Mouse (Mus musculus): ENCODE results near the gene Speer4a. TPM values are rescaled to one million over a fixed set of nuclear protein-coding genes. Genes with fewer than 3 reads are reported as not detected.
"Not testable (repeated sequence)": the region's sequence is repeated elsewhere in the genome, so short reads cannot be mapped to it uniquely, and the experiment has no call there.

The Speer4a gene
- not detected for total RNA-seq (2018; cell fraction: chromatin; rRNA removed)
- total RNA-seq (2018; cell fraction: cytosol; rRNA removed), result not detected
- total RNA-seq (2018; cell fraction: nucleus; rRNA removed), result not detected
- polyA plus RNA-seq (2018), result not detected in 3 replicates

GRCm38 (mm10) chr5:26039458-26039857 lies at the start of gene Speer4a:
Speer4a (minus strand) TSS chr5:26039558.
- H3K4me3 ChIP-seq (ENCODE audit: inconsistent target); H3K79me2 ChIP-seq (ENCODE audit: inconsistent target); H3K27ac ChIP-seq; H3K36me3 ChIP-seq (ENCODE audit: inconsistent target): not testable (repeated sequence)
- WGBS (ENCODE audit: missing documents), result 58% methylated on average over 2 of the region's 2 CpGs

GRCm38 (mm10) chr5:26079023-26079422 lies 39.7 kb upstream of the Speer4a start:
- H3K4me3 ChIP-seq (ENCODE audit: inconsistent target); H3K36me3 ChIP-seq (ENCODE audit: inconsistent target); H3K79me2 ChIP-seq (ENCODE audit: inconsistent target); H3K27ac ChIP-seq: not testable (repeated sequence)

- no peak overlapping the region for H3K4me3 ChIP-seq (ENCODE audit: inconsistent target)
- no peak overlapping the region for H3K27ac ChIP-seq
- H3K79me2 ChIP-seq (ENCODE audit: inconsistent target), result no peaks in the 10 kb centered on the region
- H3K36me3 ChIP-seq (ENCODE audit: inconsistent target), result no peaks in the 10 kb centered on the region
- 85% methylated on average over 24 of the region's 24 CpGs for WGBS (ENCODE audit: missing documents)
Observed at GRCm38 (mm10) chr5:26070716-26071115, 31.4 kb upstream of the Speer4a start.

GRCm38 (mm10) chr5:26058481-26058880 lies 19.1 kb upstream of the Speer4a start, which contains the start of gene Gm7347:
Gm7347 (minus strand) TSS chr5:26058581.
- no CpG with 5 or more reads among the region's 2 CpGs for WGBS (ENCODE audit: missing documents)
- not testable (repeated sequence) for H3K36me3 ChIP-seq (ENCODE audit: inconsistent target); H3K79me2 ChIP-seq (ENCODE audit: inconsistent target)

GRCm38 (mm10) chr5:26022816-26023215 lies 16.5 kb downstream of the Speer4a start, which contains the start of gene Gm5862:
Gm5862 (minus strand) TSS chr5:26022916.
- not testable (repeated sequence) for H3K4me3 ChIP-seq (ENCODE audit: inconsistent target); H3K79me2 ChIP-seq (ENCODE audit: inconsistent target); H3K27ac ChIP-seq; H3K36me3 ChIP-seq (ENCODE audit: inconsistent target)
- no CpG with 5 or more reads among the region's 3 CpGs for WGBS (ENCODE audit: missing documents)

More at GRCm38 (mm10) chr5:26058481-26058880, 19.1 kb upstream of the Speer4a start, which contains the start of gene Gm7347:
- H3K4me3 ChIP-seq (ENCODE audit: inconsistent target); H3K27ac ChIP-seq: not testable (repeated sequence)

GRCm38 (mm10) chr5:26007697-26008096 lies 31.7 kb downstream of the Speer4a start:
- not testable (repeated sequence) for H3K79me2 ChIP-seq (ENCODE audit: inconsistent target); H3K27ac ChIP-seq; H3K4me3 ChIP-seq (ENCODE audit: inconsistent target); H3K36me3 ChIP-seq (ENCODE audit: inconsistent target)
- 48% methylated on average over 3 of the region's 7 CpGs for WGBS (ENCODE audit: missing documents)

- H3K27ac ChIP-seq; H3K4me3 ChIP-seq (ENCODE audit: inconsistent target); H3K79me2 ChIP-seq (ENCODE audit: inconsistent target); H3K36me3 ChIP-seq (ENCODE audit: inconsistent target): not testable (repeated sequence)
- WGBS (ENCODE audit: missing documents), result 26% methylated on average over 37 of the region's 45 CpGs
Observed at GRCm38 (mm10) chr5:26006937-26007695, 32.2 kb downstream of the Speer4a start.

GRCm38 (mm10) chr5:26004698-26005097 lies 34.7 kb downstream of the Speer4a start, which contains the start of gene Gm1979:
Gm1979 (minus strand) TSS chr5:26004798.
- WGBS (ENCODE audit: missing documents), result no CpG with 5 or more reads among the region's 2 CpGs
- not testable (repeated sequence) for H3K79me2 ChIP-seq (ENCODE audit: inconsistent target); H3K36me3 ChIP-seq (ENCODE audit: inconsistent target); H3K4me3 ChIP-seq (ENCODE audit: inconsistent target); H3K27ac ChIP-seq

GRCm38 (mm10) chr5:25988550-25988949 lies 50.8 kb downstream of the Speer4a start, which contains the start of gene Gm21698:
Gm21698 (minus strand) TSS chr5:25988650.
- not testable (repeated sequence) for H3K4me3 ChIP-seq (ENCODE audit: inconsistent target); H3K27ac ChIP-seq; H3K36me3 ChIP-seq (ENCODE audit: inconsistent target); H3K79me2 ChIP-seq (ENCODE audit: inconsistent target)
- WGBS (ENCODE audit: missing documents), result no CpG with 5 or more reads among the region's 3 CpGs

Other genes with a start within 250 kb of the Speer4a start
- not detected in 3 replicates for gene Gm21663, start 97.2 kb downstream of the Speer4a start, polyA plus RNA-seq (2018)
- not detected in 3 replicates for gene Gm21671, start 85.1 kb downstream of the Speer4a start, polyA plus RNA-seq (2018)
- not detected in 3 replicates for gene Gm21680, start 66.9 kb downstream of the Speer4a start, polyA plus RNA-seq (2018)
- gene Gm21698, start 50.9 kb downstream of the Speer4a start, polyA plus RNA-seq (2018), result not detected in 3 replicates
- not detected in 3 replicates for gene Gm1979, start 34.8 kb downstream of the Speer4a start, polyA plus RNA-seq (2018)
- not detected in 3 replicates for gene Gm5862, start 16.6 kb downstream of the Speer4a start, polyA plus RNA-seq (2018)
- not detected in 3 replicates for gene Gm7347, start 19.0 kb upstream of the Speer4a start, polyA plus RNA-seq (2018)
- gene Gm10471, start 49.7 kb upstream of the Speer4a start, polyA plus RNA-seq (2018), result not detected in 3 replicates
- not detected in 3 replicates for gene 5031410I06Rik, start 65.8 kb upstream of the Speer4a start, polyA plus RNA-seq (2018)
- not detected in 3 replicates for gene Gm10220, start 81.9 kb upstream of the Speer4a start, polyA plus RNA-seq (2018)
- not detected in 3 replicates for gene Gm7361, start 218.1 kb upstream of the Speer4a start, polyA plus RNA-seq (2018)

Data from macrophage (primary cell).